Mouse (Mus musculus): Measurements from ENCODE around the gene Abhd14b.

Abhd14b gene

DNA sequence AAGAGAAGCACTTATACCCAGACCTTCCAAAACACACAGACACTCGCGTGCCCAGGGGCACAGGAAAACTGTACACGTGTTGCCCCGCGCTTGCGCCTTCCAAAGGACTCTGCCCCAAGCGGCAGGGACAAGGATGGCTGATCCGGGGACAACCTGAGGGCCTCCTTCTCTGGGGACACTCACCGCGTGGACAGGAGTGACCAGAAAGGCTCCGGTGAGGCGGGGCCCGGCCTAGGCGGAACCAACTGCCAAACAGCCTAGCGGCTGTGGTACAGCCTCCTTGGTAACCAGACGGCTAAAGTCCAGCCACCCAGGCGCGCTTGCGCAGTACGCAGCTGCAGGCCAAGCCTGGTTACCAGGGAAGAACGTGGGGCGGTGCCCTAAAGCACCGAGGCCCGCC, at the start of gene Abhd14b, which contains the start of gene Abhd14a:
Abhd14b (plus strand) TSS at position 112 of the 400 bp plus-strand sequence.
Abhd14a (minus strand) TSS at position 331 of the 400 bp plus-strand sequence.
- DNase-seq (ENCODE audit: extremely low read depth, low read depth, low spot score): peak; percentile 36

DNA sequence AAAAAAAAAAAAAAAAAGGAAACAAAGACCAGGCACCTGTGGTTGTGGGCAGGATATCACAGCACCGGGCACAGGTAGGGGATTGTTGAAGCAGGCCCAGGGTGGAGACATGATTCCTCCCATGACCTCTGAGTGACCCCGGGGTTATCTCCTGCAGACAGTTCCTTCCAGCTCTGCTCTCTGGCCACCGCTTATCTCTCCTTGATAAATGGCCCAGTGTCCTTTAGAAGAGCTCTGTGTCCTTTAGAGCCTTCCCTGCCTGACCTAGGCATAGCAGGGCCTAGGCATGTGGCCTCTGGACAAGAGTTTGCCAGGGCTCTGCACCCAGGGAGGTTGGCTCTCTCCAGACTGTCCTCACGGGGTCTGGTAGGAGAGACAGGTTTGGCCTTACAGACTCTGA, 49.5 kb upstream of the Abhd14b start:
- DNase-seq (ENCODE audit: extremely low read depth, low read depth, low spot score): no peak

GRCm38 (mm10) chr9:106398667-106399311, 48.5 kb upstream of the Abhd14b start:
- DNase-seq (ENCODE audit: extremely low read depth, low read depth, low spot score): no peak

DNA sequence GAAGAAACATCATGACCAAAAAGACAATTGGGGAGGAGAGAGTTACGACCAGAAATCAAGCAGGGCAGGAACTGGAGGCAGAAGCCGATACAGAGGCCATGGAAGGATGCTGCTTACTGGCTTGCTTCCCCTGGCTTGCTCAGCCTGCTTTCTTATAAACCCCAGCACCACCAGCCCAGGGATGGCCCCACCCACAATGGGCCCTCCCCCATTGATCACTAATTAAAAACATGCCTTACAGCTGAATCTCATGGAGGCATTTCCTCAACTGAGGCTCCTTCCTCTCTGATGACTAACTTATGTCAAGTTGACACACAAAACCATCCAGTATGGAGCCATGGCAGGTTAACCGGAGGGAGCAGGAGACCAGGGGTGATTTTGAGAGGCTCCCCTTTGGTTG, 47.5 kb upstream of the Abhd14b start:
- DNase-seq (ENCODE audit: extremely low read depth, low read depth, low spot score): no peak

DNA sequence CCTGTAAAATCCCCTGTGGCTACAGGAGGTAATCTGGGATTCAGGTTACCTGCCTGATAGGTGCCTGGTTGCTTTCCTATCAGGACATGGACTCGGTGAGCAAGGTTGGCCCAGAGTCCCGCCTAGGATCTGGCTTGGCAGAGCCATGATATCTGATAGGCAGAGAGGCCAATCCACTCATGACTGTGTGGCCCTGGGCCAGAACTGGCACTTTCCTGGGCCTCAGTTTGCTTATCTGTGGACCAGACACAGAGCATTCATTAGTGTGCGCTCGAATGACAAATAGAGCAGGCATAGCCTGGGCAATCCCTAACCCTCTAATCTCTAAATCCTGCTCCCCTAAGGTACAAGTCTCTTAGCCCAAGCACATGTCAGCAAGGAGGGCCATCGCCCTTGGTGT, 45.1 kb upstream of the Abhd14b start:
- no peak for DNase-seq (ENCODE audit: extremely low read depth, low read depth, low spot score)

- DNase-seq (ENCODE audit: extremely low read depth, low read depth, low spot score): no peak
Observed at GRCm38 (mm10) chr9:106402607-106403375, 44.5 kb upstream of the Abhd14b start.

DNA sequence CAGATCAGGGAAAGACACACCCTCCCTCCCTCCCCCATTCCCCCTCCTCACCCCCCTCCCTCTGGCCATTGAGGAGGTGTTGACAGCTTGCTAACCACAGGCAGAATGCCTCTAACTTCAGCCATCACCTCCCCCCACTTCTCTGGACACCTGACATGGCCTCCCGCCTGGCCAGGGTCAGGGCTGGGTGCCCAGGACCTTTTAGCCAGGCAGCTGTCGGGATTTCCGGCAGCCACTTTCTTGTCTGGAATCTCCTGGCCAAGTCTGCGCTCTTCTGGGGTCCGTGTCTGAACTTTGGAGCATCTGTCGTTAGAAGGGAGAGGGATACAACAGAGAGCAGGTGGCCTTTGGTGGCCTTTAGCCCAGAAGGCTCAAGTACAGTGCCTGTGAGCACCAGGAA, 42.0 kb upstream of the Abhd14b start:
- DNase-seq (ENCODE audit: extremely low read depth, low read depth, low spot score): no peak

GRCm38 (mm10) chr9:106406443-106407078, 40.7 kb upstream of the Abhd14b start:
- DNase-seq (ENCODE audit: extremely low read depth, low read depth, low spot score): no peak

GRCm38 (mm10) chr9:106409096-106409495, 38.2 kb upstream of the Abhd14b start:
- no peak for DNase-seq (ENCODE audit: extremely low read depth, low read depth, low spot score)

GRCm38 (mm10) chr9:106410086-106410650, 37.1 kb upstream of the Abhd14b start:
- DNase-seq (ENCODE audit: extremely low read depth, low read depth, low spot score): no peak

- no peak for DNase-seq (ENCODE audit: extremely low read depth, low read depth, low spot score)
Observed at GRCm38 (mm10) chr9:106411091-106411594, 36.1 kb upstream of the Abhd14b start.

- no peak for DNase-seq (ENCODE audit: extremely low read depth, low read depth, low spot score)
Observed at GRCm38 (mm10) chr9:106411729-106412128, 35.5 kb upstream of the Abhd14b start.

DNA sequence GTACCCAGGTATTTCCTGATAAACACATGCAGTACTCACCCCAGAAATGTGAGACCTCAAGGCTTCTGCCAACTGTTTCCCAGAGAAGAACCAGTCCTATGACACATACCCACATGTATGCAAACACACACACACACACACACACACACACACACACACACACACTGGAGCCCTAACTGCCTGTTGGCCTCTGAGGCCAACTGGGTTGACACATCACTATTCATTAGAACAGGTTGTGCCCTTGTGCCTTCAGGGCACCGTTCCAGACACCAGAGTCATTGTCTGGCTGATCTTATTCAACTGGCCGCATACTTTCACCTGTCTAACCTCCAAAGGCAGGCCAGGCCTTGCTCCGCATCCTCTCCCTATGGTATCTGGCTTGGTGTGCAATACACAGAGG, 35.0 kb upstream of the Abhd14b start:
- peak; percentile 91 for DNase-seq (ENCODE audit: extremely low read depth, low read depth, low spot score)

GRCm38 (mm10) chr9:106413606-106414005, 33.7 kb upstream of the Abhd14b start:
- peak; percentile 88 for DNase-seq (ENCODE audit: extremely low read depth, low read depth, low spot score)

DNA sequence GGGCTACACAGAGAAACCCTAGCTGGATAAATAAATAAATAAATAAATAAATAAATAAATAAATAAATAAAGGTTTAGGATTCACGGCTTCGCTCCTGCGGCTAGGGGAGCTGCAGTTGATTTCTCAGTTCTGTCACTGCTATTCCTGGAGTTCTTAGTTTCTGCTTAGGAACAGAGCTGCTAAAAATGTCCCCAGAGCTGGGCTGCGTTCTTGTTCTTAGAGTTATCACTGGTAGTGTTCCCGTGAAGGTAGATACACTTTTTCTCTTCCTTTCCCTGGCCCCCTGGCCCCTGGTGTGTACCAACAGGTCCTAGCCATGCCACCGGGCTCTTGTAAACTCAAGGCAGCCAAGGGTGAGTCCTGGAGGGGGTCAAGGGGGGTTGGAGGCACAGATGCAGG, 30.4 kb upstream of the Abhd14b start:
- no peak for DNase-seq (ENCODE audit: extremely low read depth, low read depth, low spot score)

DNA sequence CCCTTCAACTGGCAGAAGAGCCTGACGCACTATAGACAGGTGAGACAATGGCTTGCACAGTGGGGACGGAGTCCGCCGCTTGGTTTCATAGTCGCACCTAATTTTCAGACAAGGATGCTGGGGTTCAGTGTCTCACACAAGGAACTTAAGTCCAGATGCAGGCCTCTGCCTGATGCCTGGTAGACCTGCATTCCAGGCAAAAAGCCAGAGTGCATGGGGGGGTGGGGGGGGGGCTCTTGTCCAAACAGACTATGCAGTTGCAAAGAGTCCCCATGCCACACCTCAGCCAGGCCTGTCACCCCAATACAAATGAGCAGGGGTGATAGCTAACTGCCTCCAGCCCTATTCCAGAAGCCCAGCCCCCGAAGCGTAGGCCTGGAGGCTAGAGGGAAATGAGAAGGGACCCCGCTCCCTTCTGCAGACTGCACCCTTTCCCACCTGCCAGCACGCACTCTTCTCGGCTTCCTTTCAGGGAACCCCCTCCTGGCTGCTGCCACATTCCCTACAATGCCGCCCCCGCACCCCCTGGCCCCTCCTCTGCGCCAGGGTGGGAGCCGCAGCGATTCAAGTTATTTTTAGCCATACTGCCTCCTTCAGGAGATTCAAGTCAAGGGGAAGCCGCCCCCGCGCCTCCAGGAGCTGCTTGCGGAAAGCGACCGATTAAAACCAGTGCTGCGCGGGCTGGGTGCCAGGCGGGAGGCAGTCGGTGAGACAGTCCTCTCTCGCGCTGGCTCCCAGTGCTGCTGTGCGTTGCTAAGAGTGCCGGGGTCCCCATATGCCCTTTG, 29.2 kb upstream of the Abhd14b start:
- no peak for DNase-seq (ENCODE audit: extremely low read depth, low read depth, low spot score)

DNA sequence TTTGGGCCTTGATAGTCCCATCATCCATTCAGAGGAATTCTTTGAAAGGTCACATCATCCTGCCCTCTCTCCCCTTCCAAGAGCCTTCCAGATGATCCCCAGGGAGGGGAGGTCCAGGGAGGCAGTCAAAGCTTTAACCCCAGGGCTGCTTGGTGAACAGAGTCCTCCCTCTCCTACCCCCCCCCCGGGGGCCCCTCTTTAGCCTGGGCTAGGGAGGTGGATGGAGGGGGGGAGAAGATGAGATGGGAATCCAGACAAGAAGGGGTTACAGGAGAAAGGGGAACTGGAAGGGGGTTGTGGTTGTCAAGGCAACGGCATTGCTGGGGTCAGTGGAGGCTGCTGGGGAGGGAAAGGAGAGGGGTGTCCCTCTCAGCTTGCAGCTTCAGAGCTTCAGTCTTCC, 26.7 kb upstream of the Abhd14b start:
- no peak for DNase-seq (ENCODE audit: extremely low read depth, low read depth, low spot score)

- DNase-seq (ENCODE audit: extremely low read depth, low read depth, low spot score): no peak
Observed at GRCm38 (mm10) chr9:106421033-106421864, 26.0 kb upstream of the Abhd14b start.

DNA sequence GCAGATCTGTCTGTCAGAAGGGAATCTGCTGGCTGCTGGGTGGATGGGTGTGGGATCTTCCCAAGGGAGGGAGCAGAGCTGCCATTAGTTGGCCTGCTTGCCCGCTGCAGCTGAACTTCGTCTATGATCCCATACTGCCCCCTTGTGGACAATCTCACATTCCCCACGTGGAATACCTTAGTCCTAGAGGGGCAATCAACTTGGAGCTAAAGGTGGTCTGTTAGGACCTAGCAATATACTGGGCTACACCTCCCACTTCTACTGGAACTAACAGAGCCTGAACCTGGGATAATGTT, 25.4 kb upstream of the Abhd14b start:
- no peak for DNase-seq (ENCODE audit: extremely low read depth, low read depth, low spot score)

GRCm38 (mm10) chr9:106428719-106429220, 18.5 kb upstream of the Abhd14b start:
- DNase-seq (ENCODE audit: extremely low read depth, low read depth, low spot score): no peak

All from fat pad, adult 2 months (tissue).